Mouse (Mus musculus): ENCODE results near the gene Ssbp3.

DNA sequence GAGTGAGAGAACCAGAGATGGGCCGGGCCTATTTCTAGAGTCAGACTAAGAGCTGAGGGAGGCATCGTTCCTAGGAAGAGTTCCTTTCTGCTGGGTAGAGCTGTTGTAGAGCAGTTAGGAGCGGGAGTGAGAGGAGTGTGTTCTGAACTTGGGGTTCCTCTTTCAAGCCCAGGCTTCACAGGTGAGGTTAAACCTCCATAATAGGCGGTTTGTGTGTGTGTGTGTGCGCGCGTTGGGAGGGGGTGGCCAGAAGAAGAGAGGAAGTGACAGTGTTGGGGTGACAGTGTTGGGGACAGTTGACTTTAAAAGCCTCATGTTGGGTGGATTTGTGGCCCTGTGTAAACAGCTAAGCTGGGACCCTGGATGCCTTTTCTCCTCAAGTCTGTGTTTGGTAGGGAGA is 22.1 kb downstream of the Ssbp3 start:
- no peak for TF ChIP-seq CTCF (IDR thresholded peaks at IDR 0.05; ENCODE audit: extremely low read depth, insufficient read depth, low read length)
- no peak for TF ChIP-seq POLR2A (IDR thresholded peaks at IDR 0.05; ENCODE audit: extremely low read depth, insufficient read depth, low read length)

Data from cortical plate, adult 2 months (tissue).